In genomic region chr11:51824867-51825424, GRCm38 (mm10) we compare ENCODE assay signal across 14 mouse cellular contexts. TPM values are rescaled to one million over a fixed set of nuclear protein-coding genes. Genes with fewer than 3 reads are reported as not detected.
A peak's percentile ranks its signal among the peaks of the same experiment; 100 is the strongest.
DNase-seq lines count a peak whose midpoint lies in the region; TF ChIP-seq lines count a peak whose summit lies in the region.
"Had no signal": no experiment of that assay in that cellular context is flagged by ENCODE, and none has a peak within 500 bp of the region (broad histone marks: within the 10 kb centered on the region; RNA-seq: fewer than 3 reads in every experiment).

No protein-coding gene starts in this region.

- no peaks in the 10 kb centered on the region; the same call in 1 of the 2 replicates for H3K36me3 ChIP-seq in kidney, adult 2 months (ENCODE audit: control insufficient read depth, insufficient read depth, low read length)
- H3K36me3 ChIP-seq: forebrain, embryonic 12.5 days; hindbrain, embryonic 15.5 days had no signal

- TF ChIP-seq POLR2A in kidney, adult 2 months (IDR thresholded peaks at IDR 0.05; ENCODE audit: low read depth, low read length), result no peak

- H3K27ac ChIP-seq in kidney, adult 2 months (ENCODE audit: insufficient read depth, low read depth, low read length), result peak overlapping the region; percentile 5; the same call in 1 of the 2 replicates
- H3K27ac ChIP-seq: embryonic facial prominence, embryonic 12.5 days; forebrain, embryonic 12.5 days; heart, embryonic 13.5 days; hindbrain, embryonic 15.5 days had no signal

- H3K4me1 ChIP-seq in kidney, adult 2 months (ENCODE audit: control insufficient read depth, insufficient read depth, low read length), result peaks cover 12% of the 10 kb centered on the region; the same call in 1 of the 2 replicates
- H3K4me1 ChIP-seq: embryonic facial prominence, embryonic 12.5 days; hindbrain, embryonic 15.5 days had no signal

- no peak for TF ChIP-seq CTCF in kidney, adult 2 months (conservative IDR thresholded peaks at IDR 0.05; ENCODE audit: insufficient read depth, insufficient read length, low read depth, low read length)

- peak; percentile 43 for DNase-seq in kidney, adult 2 months
- DNase-seq in kidney, postnatal 14 days, result no peak
- peak; percentile 67 for DNase-seq in fat pad, adult 2 months (ENCODE audit: extremely low read depth, low read depth, low spot score)
- DNase-seq in lung, postnatal 10 days, result peak; percentile 41
- DNase-seq in gastrocnemius, postnatal 4 days (ENCODE audit: low spot score in 2 of 2), result no peak
- DNase-seq in layer of hippocampus, adult 18-20 months (ENCODE audit: low spot score in 2 of 2), result no peak
- DNase-seq: cerebellum, adult 9-10 months; cerebellum, postnatal 25 days; gastrocnemius, postnatal 10 days; heart, postnatal 36 days had no signal

- H3K27me3 ChIP-seq in kidney, adult 2 months (replicated peaks; ENCODE audit: control insufficient read depth, insufficient read depth, low read length), result no peaks in the 10 kb centered on the region
- H3K27me3 ChIP-seq: embryonic facial prominence, embryonic 12.5 days; forebrain, embryonic 12.5 days; heart, embryonic 13.5 days; hindbrain, embryonic 15.5 days had no signal

- H3K4me3 ChIP-seq in kidney, adult 2 months (ENCODE audit: insufficient read depth, low read depth, low read length), result no peak overlapping the region
- H3K4me3 ChIP-seq: embryonic facial prominence, embryonic 12.5 days; forebrain, embryonic 12.5 days; heart, embryonic 13.5 days; hindbrain, embryonic 15.5 days had no signal

- WGBS in kidney, adult 2 months, result 81% methylated on average over 19 of the region's 19 CpGs

RNA-seq across cellular contexts. Expression of gene Jade2, which starts 32.5 kb away (rescaled TPM):
- polyA plus RNA-seq in kidney, adult 2 months (2012; rRNA removed), result 13.4 and 13.8 TPM in 2 replicates
- 1 to 10 TPM; 2.1 to 2.2 TPM for total RNA-seq in gastrocnemius, postnatal 4 days (2021)
- 10 to 100 TPM; 54.5 to 60.0 TPM for total RNA-seq in layer of hippocampus, adult 18-20 months (2021)

Comparison
In these comparisons a context has a peak if more than half of its experiments do, and no peak if none do; other contexts are left out.
1. DNase-seq: peak in kidney, adult 2 months (single experiment), fat pad, adult 2 months (single experiment) and lung, postnatal 10 days (single experiment); none in kidney, postnatal 14 days (single experiment), gastrocnemius, postnatal 4 days (0 of 2) and layer of hippocampus, adult 18-20 months (0 of 2).
2. RNA of gene Jade2, which starts 32.5 kb away (total RNA-seq): 54.5 to 60.0 TPM in layer of hippocampus, adult 18-20 months; 2.1 to 2.2 TPM in gastrocnemius, postnatal 4 days; every median in the first group is over 10 times any median in the second.